Mouse (Mus musculus): ENCODE results near the gene Etfbkmt. TPM values are rescaled to one million over a fixed set of nuclear protein-coding genes. Genes with fewer than 3 reads are reported as not detected.

The Etfbkmt gene
- 1.2 and 1.5 TPM in 2 replicates for polyA plus RNA-seq (2012; rRNA removed; ENCODE audit: low replicate concordance)

GRCm38 (mm10) chr6:149139471-149139870, at the start of gene Etfbkmt:
Etfbkmt (plus strand) TSS chr6:149139849.

DNA sequence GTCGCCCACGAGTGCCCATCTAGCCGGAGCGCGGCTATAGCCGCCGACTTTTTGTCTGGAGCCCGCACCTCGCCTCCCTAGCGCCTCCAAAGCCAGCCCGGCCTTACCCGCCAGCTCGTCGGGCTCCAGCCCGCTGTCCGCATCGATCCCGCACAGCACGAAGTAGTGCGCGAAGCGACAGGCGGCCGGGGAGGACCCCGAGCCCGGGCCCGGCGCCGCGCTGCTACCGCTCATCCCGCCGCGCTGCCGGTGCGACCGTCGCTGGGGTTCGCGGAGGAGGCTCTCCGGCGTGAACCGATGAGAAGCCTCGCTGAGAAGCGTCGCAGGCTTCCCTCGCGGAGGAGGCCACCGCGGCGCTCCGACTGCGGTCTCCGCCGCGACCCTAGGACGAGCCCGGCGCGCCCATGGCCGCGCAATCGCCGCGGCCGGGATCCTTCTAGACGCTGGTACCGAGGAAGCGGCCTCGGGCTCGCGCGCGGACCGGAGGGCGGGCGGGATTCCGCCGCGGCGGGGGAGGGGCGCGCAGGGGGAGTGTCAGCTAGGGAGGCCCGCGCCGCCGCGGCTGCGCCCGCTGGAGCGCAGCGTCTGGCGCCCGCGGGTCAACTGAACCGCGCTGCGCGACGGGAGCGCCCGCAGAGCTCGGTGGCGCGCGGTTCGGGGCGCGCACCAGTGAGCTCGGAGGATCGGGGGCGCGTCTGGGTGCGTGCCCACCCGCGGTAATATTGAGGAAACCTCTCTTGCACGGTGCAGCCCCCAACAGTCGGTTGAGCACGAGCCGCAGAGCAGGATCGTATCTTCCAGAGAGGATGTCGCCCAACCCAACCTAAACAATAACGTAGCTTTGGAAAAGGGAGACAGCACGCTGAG, 38.3 kb upstream of the Etfbkmt start, which contains the start of gene Dennd5b:
Dennd5b (minus strand) TSS at position 605 of the 867 bp plus-strand sequence.

GRCm38 (mm10) chr6:149129870-149130269, 9.8 kb upstream of the Etfbkmt start, which contains the start of gene Gm10203:
Gm10203 (plus strand) TSS chr6:149130170.

DNA sequence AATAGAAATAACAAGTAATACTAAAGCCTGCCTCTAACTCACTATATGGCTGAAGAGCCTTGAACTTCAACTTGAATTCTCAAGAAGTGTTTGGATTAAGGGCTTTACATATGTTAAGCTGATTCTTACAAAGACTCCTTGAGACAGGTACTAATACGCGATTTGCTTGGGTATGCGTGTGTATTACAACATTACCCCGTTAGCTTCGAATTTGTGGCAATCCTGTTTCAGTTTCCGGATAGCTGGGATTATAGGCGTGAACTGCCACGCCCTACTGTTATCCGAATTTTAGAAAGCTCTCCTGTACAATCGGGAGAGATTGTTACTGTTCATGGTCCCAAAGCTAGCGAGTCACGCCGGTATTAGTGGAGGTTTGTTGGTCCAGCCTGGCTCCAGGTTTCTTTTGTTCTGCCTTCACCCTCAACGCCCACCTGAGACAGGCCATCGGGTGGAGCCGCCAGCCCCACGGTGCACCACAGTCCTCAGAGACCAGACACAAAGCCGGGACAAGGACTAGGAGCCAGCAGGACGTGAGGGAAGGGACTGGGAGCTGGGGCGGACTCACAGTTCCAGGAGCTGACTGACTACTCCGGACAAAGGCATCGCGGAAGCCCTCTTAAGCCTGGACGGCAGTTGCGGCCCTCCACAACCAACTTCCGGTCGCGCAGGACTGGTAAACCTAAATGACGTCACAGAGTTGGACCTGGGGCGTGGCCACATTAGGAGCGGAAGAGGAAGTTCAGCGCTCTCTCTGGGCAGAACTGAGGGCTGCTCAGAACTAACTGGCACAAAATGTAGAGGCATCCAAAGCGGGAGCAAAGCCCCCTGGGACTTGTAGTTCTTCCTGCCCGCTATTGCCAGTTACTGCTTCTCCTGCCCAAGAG, 48.6 kb downstream of the Etfbkmt start, which contains the start of gene Amn1:
Amn1 (minus strand) TSS at position 672 of the 884 bp plus-strand sequence.

Other genes starting within 250 kb of the Etfbkmt start
- 1.7 and 5.9 TPM in 2 replicates for gene Caprin2, start 243.6 kb upstream of the Etfbkmt start, polyA plus RNA-seq (2012; rRNA removed; ENCODE audit: low replicate concordance)
- 0.63 and 1.0 TPM in 2 replicates for gene Sinhcaf, start 193.4 kb upstream of the Etfbkmt start, polyA plus RNA-seq (2012; rRNA removed; ENCODE audit: low replicate concordance)
- 16.9 and 32.9 TPM in 2 replicates for gene Dennd5b, start 38.2 kb upstream of the Etfbkmt start, polyA plus RNA-seq (2012; rRNA removed; ENCODE audit: low replicate concordance)
- gene Gm10203, start 9.7 kb upstream of the Etfbkmt start, polyA plus RNA-seq (2012; rRNA removed; ENCODE audit: low replicate concordance) = not detected in 2 replicates
- gene Amn1, start 48.9 kb downstream of the Etfbkmt start, polyA plus RNA-seq (2012; rRNA removed; ENCODE audit: low replicate concordance) = 6.8 and 8.6 TPM in 2 replicates
- gene Resf1, start 169.6 kb downstream of the Etfbkmt start, polyA plus RNA-seq (2012; rRNA removed; ENCODE audit: low replicate concordance) = 3.2 and 4.4 TPM in 2 replicates